Mouse (Mus musculus): ENCODE results near the gene Trim50.
"Not testable (repeated sequence)": the region's sequence is repeated elsewhere in the genome, so short reads cannot be mapped to it uniquely, and the experiment has no call there.

Trim50 gene

DNA sequence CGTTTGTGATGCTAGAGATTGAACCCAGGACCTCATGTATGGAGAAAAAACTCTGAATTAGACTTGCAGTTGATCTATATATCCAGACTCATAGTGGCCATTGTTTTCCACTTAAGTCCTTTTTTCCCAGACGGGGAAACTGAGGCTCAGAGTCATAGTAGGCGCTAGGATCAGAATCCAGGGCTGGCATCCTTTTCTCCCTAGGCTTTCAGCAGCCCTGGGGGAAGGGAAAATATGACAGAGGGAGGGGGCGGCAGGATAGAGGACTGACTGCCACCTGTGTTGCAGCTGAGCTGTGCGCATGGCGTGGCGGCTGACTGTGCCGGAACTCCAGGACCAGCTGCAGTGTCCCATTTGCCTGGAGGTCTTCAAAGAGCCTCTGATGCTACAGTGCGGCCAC is at the start of gene Trim50:
Trim50 (plus strand) TSS at position 301 of the 400 bp plus-strand sequence.
- DNase-seq = no peak

GRCm38 (mm10) chr5:135306321-135306965 is 46.7 kb upstream of the Trim50 start:
- no peak for DNase-seq

GRCm38 (mm10) chr5:135316177-135316576 is 36.9 kb upstream of the Trim50 start:
- no peak for DNase-seq

DNA sequence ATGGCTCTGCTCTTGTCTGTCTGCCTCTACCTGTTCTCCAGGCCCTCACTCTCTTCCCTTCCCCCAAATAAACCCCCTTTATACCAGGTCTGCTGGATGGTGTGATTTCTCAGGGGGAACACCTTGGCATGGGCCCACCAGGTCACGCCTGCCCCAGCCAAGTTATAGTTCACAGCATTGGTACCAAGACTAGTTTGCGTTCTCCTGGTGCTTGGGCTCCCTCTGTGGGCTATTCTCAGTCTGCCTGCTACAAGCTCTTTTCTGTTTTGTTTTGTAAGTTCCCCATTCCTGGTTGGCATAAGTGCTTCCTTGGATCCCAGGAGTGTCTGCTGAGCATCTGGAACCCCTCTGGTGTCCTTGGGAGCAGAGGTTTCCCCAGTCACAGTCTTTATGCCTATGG is 33.2 kb upstream of the Trim50 start:
- no peak for DNase-seq

GRCm38 (mm10) chr5:135322197-135322596 is 30.9 kb upstream of the Trim50 start:
- no peak for DNase-seq

DNA sequence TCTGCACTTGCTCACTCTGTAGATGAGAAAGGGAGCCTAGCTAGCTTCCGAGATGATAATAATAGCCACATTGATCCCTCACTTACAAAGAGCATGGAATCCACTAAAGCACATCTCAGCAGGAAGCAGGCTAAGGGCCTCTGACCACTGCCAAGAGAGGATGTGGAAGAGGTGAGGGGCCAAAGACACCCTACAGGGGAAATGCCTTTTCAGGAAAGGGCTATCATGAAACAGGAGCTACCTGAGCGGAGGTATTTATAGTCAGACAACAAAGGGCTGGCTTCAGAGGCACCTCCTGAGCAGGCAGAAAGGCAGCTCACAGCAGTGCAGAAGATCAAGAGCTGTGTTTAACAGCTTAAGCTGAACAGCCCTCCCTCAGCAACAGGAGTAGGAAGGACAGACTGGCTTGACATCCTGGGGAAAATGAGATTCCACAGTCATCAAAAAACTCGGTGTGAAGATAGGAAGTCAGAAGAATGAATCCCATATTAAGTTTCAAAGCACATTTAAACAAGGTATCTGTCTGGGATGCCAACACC is 26.9 kb upstream of the Trim50 start:
- DNase-seq = no peak

DNA sequence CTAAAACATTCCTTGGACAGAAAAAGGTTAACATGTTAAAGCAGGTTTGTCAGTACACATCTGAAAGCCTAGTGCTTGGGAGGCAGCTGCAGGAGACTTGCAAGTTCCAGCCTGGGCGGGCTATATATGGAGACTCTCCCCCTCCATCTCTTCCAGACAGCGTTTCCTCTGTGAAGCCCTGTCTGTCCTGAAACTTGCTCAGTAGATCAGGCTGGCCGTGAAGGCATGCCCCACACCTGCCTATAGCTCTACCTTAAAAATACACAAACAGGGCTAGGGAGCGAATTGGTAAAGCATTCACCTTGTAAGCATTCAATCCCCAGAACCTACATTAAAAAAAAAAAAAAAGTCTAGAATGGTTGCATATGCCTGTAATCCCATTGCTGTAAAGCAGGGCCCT is 23.6 kb upstream of the Trim50 start:
- DNase-seq = no peak

DNA sequence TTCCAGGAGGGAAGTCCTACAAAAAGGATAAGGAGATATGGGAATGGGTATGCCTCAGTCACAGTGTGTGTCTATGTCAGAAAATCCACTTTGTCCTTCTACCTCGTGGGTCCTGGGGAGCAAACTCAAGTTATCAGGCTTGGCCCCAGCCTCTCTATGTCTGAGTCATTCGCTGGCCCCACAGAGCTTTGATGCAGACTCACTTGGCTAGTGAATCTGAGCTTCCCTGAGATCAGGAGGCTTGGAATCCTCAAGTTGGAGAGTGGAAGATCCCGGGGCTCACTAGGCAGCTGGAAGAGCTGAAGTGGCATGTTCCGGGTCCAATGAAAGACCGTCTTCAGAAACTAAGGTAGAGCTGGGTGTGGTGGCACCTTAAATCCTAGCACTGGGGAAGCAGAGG is 22.9 kb upstream of the Trim50 start:
- no peak for DNase-seq

- no peak for DNase-seq
These were observed 21.9 kb upstream of the Trim50 start for GRCm38 (mm10) chr5:135331161-135331560.

- DNase-seq = no peak
These were observed 15.5 kb upstream of the Trim50 start for GRCm38 (mm10) chr5:135337575-135337974.

DNA sequence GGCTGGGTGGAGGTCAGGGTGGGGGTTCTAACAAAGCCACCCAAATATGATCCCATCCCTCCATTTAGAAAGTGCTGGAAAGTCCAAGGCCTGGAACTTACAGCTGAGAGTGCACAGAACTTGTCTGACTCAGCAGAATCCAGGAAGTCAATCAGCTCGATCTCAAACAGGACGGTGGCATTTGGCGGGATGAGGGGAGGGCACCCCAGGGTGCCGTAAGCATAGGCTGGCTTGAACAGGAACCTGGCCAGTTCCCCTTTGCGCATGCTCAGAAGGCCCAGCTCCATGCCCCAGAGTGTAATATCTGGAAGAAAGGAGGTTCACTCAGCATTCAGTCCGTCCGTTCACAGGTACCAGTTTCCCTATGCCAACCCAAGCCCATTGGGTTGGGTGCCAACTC is 7.1 kb upstream of the Trim50 start:
- DNase-seq = no peak

GRCm38 (mm10) chr5:135346430-135346829 is 6.7 kb upstream of the Trim50 start:
- DNase-seq = no peak

DNA sequence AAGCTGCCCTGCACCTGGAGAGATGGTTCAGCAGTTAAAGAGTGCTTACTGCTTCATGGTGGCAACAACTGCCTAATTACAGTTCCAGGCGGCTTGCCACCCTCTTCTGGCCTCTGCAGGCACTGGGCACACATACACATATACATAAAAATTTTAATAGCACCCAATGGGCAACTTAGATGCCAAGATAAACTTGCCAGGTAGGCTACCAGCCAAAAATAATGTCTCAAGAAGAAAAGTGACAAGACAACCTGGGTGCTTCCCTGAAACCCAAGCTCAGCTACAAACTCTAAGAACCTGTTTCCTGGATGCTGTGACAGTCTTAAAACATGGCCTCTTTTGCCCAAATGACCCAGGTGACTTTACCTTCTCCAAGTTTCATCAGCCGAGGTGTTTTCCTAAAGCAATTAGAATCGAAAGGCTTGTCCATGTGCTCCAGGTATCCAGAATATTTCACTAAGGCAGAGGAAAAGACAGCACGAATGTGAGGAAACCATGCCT is 5.5 kb upstream of the Trim50 start:
- DNase-seq = no peak

GRCm38 (mm10) chr5:135349862-135350261 is 3.2 kb upstream of the Trim50 start, which contains the start of gene Fkbp6:
Gene Fkbp6 (minus strand): TSS chr5:135350044.
- no peak for DNase-seq

GRCm38 (mm10) chr5:135351606-135352005 is 1.5 kb upstream of the Trim50 start:
- DNase-seq = no peak

DNA sequence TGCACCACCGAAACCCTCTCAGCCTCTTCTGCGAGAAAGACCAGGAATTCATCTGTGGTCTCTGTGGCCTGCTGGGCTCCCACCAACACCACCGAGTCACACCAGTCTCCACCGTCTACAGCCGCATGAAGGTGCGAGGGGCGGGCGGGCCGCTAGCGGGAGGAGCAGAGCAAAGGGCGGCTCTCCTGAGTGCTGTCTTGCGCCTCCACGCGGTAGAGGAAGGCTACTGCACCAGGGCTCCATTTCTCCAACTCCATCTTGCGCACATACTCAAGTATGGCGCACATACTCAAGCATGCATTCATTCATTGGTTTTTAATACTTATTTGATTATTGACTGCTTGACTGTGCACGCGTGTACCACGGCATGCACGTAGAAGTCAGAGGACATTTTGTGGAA is 469 bp downstream of the Trim50 start:
- peak; percentile 18 for DNase-seq

- DNase-seq = no peak
These were observed 3.0 kb downstream of the Trim50 start for GRCm38 (mm10) chr5:135356090-135356489.

- no peak for DNase-seq
These were observed 4.5 kb downstream of the Trim50 start for GRCm38 (mm10) chr5:135357556-135357955.

GRCm38 (mm10) chr5:135359772-135360171 is 6.7 kb downstream of the Trim50 start:
- no peak for DNase-seq

- no peak for DNase-seq
These were observed 9.5 kb downstream of the Trim50 start for GRCm38 (mm10) chr5:135362572-135362971.

DNA sequence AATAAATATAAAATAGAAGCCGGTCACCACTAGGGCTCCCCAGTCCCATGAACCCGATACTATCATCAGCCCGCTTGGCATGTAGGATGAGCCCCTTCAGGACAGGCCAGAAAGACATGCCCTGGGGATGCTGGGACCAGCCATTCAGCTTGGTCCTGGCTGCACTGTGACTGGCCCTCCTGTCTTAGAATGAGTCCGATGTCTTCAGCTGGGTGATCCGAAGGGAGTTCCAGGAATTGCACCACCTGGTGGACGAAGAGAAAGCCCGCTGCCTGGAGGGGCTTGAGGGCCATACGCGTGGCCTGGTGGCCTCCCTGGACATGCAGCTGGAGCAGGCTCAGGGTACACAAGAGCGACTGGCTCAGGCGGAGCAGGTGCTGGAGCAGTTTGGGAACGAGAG is 10.4 kb downstream of the Trim50 start:
- DNase-seq = no peak

GRCm38 (mm10) chr5:135367841-135368240 is 14.7 kb downstream of the Trim50 start:
- DNase-seq = no peak

- DNase-seq = no peak
These were observed 15.2 kb downstream of the Trim50 start for GRCm38 (mm10) chr5:135368312-135368711.

DNA sequence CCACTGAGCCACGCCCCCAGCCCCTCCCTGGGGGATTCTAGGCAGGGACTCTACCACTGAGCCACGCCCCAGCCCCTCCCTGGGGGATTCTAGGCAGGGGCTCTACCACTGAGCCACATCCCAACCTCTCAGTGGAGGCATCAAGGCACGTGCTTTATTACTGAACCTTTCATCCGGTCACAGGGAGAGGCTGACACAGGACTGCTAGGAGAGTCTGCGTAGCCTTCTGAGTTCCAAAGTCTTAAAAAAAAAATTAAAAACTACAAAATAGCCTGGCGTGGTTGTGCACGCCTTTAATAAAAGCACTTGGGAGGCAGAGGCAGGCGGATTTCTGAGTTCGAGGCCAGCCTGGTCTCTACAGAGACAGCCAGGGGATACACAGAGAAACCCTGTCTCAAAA is 16.1 kb downstream of the Trim50 start:
- not testable (repeated sequence) for DNase-seq
